Mouse (Mus musculus) kidney, embryonic 14.5 days (tissue): ENCODE measurements around the gene Klk1b1. TPM values are rescaled to one million over a fixed set of nuclear protein-coding genes. Genes with fewer than 3 reads are reported as not detected.
A peak's percentile ranks its signal among the peaks of the same experiment; 100 is the strongest.

Source experiments
- ATAC-seq: fragments of 200-750 bp; cut with Nextera tagmentation; 2 replicates; pipeline ENCODE4 v1.8.0; 2017; ENCODE audit warnings: moderate number of reproducible peaks, mild to moderate bottlenecking, moderate TSS enrichment, moderate library complexity; ENCODE audit not compliant: low FRiP score, low TSS enrichment
- H3K27ac ChIP-seq: fragments of 300-500 bp; sonication (generic); 2 replicates; pipeline ENCODE4 v1.5.1; 2014; ENCODE audit warnings: low read depth, mild to moderate bottlenecking, low read length, moderate library complexity, mixed read lengths
- H3K27me3 ChIP-seq: fragments of 300-500 bp; sonication (generic); 2 replicates; pipeline ENCODE4 v1.6.1; 2014; ENCODE audit warnings: mild to moderate bottlenecking, low read length; ENCODE audit not compliant: control insufficient read depth, insufficient read depth
- H3K36me3 ChIP-seq: fragments of 300-500 bp; sonication (generic); 2 replicates; pipeline ENCODE4 v1.6.1; 2014; ENCODE audit warnings: low read length, mixed read lengths; ENCODE audit not compliant: control insufficient read depth, insufficient read depth
- H3K4me1 ChIP-seq: fragments of 300-500 bp; sonication (generic); 2 replicates; pipeline ENCODE4 v1.6.1; 2014; ENCODE audit warnings: low read length, mixed read lengths; ENCODE audit not compliant: control insufficient read depth, insufficient read depth
- H3K4me2 ChIP-seq: fragments of 300-500 bp; sonication (generic); replicated peaks from 2 replicates; pipeline ENCODE4 v1.6.1; 2014; ENCODE audit warnings: low read depth, mild to moderate bottlenecking, low read length
- H3K4me3 ChIP-seq: fragments of 300-500 bp; sonication (generic); 2 replicates; pipeline ENCODE4 v1.5.1; 2014; ENCODE audit warnings: mild to moderate bottlenecking, low read length
- H3K9ac ChIP-seq: fragments of 300-500 bp; sonication (generic); 2 replicates; pipeline ENCODE4 v1.6.1; 2014; ENCODE audit warnings: low read depth, mild to moderate bottlenecking, low read length, moderate library complexity
- H3K9me3 ChIP-seq: fragments of 300-500 bp; sonication (generic); 2 replicates; pipeline ENCODE4 v1.6.1; 2016; ENCODE audit warnings: low read length; ENCODE audit not compliant: control insufficient read depth
- WGBS: fragments of 180-500 bp; shearing (Covaris S2); extraction: QIAGEN DNeasy Blood & Tissue Kit; methylation state at CpG from one replicate; pipeline ENCODE4 v1.1.7; 2014; 5-methylcytosine and 5-hydroxymethylcytosine counted together
- polyA plus RNA-seq: library from polyadenylated mRNA; unstranded; fragments of >200 nt; fragmentation: Nextera tagmentation; extraction: Ambion mirVana; gene quantifications from 2 replicates; pipeline ENCODE4 v1.2.1, GENCODE M21; 2014

The Klk1b1 gene
- polyA plus RNA-seq: not detected in 2 replicates

GRCm38 (mm10) chr7:43966451-43966850 is at the start of gene Klk1b1:
Gene Klk1b1 (plus strand): TSS chr7:43966751.
- no peak within 1 kb of the TSS for H3K4me2 ChIP-seq
- H3K27me3 ChIP-seq: no peaks in the 10 kb centered on the region
- no peak within 1 kb of the TSS for H3K27ac ChIP-seq
- no peaks in the 10 kb centered on the region for H3K9me3 ChIP-seq
- 71% methylated on average over 3 of the region's 3 CpGs for WGBS
- no peaks in the 10 kb centered on the region for H3K4me1 ChIP-seq
- H3K36me3 ChIP-seq: no peaks in the 10 kb centered on the region
- ATAC-seq: no peak
- H3K9ac ChIP-seq: no peak within 1 kb of the TSS
- H3K4me3 ChIP-seq: no peak within 1 kb of the TSS

- H3K4me1 ChIP-seq: no peaks in the 10 kb centered on the region
- no peak for ATAC-seq
- H3K36me3 ChIP-seq: no peaks in the 10 kb centered on the region
- no peaks in the 10 kb centered on the region for H3K9me3 ChIP-seq
- no peak overlapping the region for H3K9ac ChIP-seq
- no peaks in the 10 kb centered on the region for H3K27me3 ChIP-seq
- H3K27ac ChIP-seq: no peak overlapping the region
- 74% methylated on average over 13 of the region's 13 CpGs for WGBS
- no peak overlapping the region for H3K4me2 ChIP-seq
- no peak overlapping the region for H3K4me3 ChIP-seq
Observed at GRCm38 (mm10) chr7:43918426-43918825, 48.1 kb upstream of the Klk1b1 start.

GRCm38 (mm10) chr7:43918871-43919270 is 47.7 kb upstream of the Klk1b1 start:
- Histone ChIP-seq H3K9me3 (no peaks in the 10 kb centered on the region), H3K4me2 (no peak overlapping the region), H3K27ac (no peak overlapping the region), H3K4me1 (no peaks in the 10 kb centered on the region), H3K9ac (no peak overlapping the region), H3K4me3 (no peak overlapping the region), H3K36me3 (no peaks in the 10 kb centered on the region), H3K27me3 (no peaks in the 10 kb centered on the region)
- ATAC-seq: no peak
- WGBS: 64% methylated on average over 8 of the region's 8 CpGs

DNA sequence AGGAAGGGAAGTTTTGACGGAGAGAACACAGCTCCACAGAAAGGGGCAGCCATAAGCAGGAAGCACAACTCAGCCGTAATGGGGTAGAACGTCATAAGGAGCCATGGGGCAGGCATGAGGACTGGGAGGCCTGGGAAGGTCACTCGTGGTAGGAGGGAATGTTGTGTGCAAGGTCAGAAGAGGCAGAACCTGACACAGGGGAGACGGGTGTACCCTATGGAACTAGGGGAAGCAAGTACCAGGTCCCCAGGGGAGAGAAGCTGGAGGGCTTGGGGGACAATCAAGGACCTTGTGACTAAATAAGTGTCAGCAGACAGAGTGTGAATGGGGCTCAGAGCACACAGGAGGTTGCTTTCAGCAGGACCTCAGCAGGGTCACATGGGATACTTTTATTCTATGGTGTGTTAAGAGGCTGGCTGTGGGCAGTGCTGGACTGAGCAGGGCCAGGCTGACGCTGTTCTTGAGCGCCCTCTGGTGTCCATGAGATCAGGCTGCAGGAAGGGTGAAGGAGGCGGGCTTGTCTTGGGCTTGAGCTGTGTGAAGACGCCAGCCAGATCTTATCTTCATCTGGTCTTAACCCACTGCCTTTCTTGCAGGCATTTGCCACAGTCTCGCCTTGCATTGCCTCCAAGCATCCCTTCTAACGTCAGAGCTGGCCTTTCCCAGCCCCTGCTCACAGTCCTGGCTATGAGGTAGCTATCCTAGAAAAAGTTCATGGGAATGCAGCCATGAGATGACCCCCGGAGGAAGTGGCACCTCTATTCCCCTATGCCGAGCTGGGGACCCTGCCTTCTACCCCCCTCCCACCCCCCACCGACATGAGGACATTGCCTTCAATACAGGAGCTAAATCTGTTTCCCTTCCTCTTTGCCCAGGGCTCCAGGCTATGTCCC is 46.7 kb upstream of the Klk1b1 start:
- Histone ChIP-seq H3K4me3 (no peak overlapping the region), H3K4me2 (no peak overlapping the region), H3K9ac (no peak overlapping the region), H3K27me3 (no peaks in the 10 kb centered on the region), H3K36me3 (no peaks in the 10 kb centered on the region), H3K27ac (no peak overlapping the region), H3K9me3 (no peaks in the 10 kb centered on the region), H3K4me1 (no peaks in the 10 kb centered on the region)
- peak; percentile 93 for ATAC-seq
- 31% methylated on average over 14 of the region's 14 CpGs for WGBS

- H3K4me3 ChIP-seq: no peak overlapping the region
- no peaks in the 10 kb centered on the region for H3K4me1 ChIP-seq
- WGBS: 92% methylated on average over 3 of the region's 3 CpGs
- no peaks in the 10 kb centered on the region for H3K27me3 ChIP-seq
- no peak overlapping the region for H3K27ac ChIP-seq
- H3K36me3 ChIP-seq: no peaks in the 10 kb centered on the region
- H3K4me2 ChIP-seq: no peak overlapping the region
- no peak overlapping the region for H3K9ac ChIP-seq
- no peak for ATAC-seq
- H3K9me3 ChIP-seq: no peaks in the 10 kb centered on the region
Observed at GRCm38 (mm10) chr7:43920582-43920981, 46.0 kb upstream of the Klk1b1 start.

- Histone ChIP-seq H3K9ac (no peak overlapping the region), H3K4me3 (no peak overlapping the region), H3K36me3 (no peaks in the 10 kb centered on the region), H3K27ac (no peak overlapping the region), H3K4me1 (no peaks in the 10 kb centered on the region), H3K4me2 (no peak overlapping the region), H3K27me3 (no peaks in the 10 kb centered on the region), H3K9me3 (no peaks in the 10 kb centered on the region)
- ATAC-seq: no peak
- 78% methylated on average over 6 of the region's 6 CpGs for WGBS
Observed at GRCm38 (mm10) chr7:43921087-43921486, 45.5 kb upstream of the Klk1b1 start.

- no peaks in the 10 kb centered on the region for H3K27me3 ChIP-seq
- 90% methylated on average over 2 of the region's 2 CpGs for WGBS
- no peak overlapping the region for H3K9ac ChIP-seq
- H3K9me3 ChIP-seq: no peaks in the 10 kb centered on the region
- no peaks in the 10 kb centered on the region for H3K4me1 ChIP-seq
- no peaks in the 10 kb centered on the region for H3K36me3 ChIP-seq
- no peak overlapping the region for H3K27ac ChIP-seq
- H3K4me2 ChIP-seq: no peak overlapping the region
- ATAC-seq: no peak
- H3K4me3 ChIP-seq: no peak overlapping the region
Observed at GRCm38 (mm10) chr7:43921941-43922340, 44.6 kb upstream of the Klk1b1 start.

DNA sequence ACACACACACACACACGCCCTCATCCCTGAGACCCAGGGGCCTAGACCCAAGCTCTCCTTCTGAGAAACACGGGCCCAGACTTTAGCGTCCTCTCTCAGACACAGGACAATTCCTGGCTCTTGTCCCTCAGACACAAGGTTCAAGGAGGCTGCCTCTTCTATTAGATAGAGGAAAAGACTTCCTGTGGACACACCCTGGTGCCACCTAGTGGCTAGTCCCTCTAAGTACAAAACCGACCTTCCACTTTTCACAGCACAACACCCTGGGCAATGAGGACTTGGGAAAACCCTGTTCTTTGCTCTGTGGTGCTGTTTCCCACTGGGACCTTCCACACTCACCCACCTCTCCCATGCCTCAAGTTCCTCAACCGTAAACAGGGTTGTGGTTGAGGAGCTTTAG is 40.6 kb upstream of the Klk1b1 start:
- Histone ChIP-seq H3K27ac (no peak overlapping the region), H3K4me2 (no peak overlapping the region), H3K36me3 (no peaks in the 10 kb centered on the region), H3K9ac (no peak overlapping the region), H3K4me1 (no peaks in the 10 kb centered on the region), H3K4me3 (no peak overlapping the region), H3K9me3 (no peaks in the 10 kb centered on the region), H3K27me3 (no peaks in the 10 kb centered on the region)
- ATAC-seq: no peak
- 73% methylated on average over 5 of the region's 5 CpGs for WGBS

DNA sequence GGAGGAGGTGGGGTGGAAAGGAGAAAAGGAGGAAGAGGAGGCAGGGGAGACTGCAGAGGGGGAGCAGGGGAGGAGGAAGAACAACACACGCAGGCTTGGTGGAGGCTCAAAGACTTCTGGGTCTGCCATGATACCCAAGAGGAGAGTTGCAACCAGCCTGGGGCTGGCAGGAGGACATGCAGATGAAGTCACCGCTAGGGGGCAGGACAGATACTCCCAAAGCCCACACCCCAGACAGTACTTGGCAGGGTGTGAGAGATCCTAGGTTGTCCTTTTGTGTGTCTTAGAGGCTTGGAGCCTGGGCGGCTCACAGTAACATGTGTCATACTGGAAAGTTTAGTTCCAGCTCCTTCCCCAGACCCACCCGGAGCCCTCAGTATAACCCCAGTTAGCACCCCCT is 38.0 kb upstream of the Klk1b1 start:
- 0 out of 2 replicates have a peak, but pooled peaks have one; percentile 37 for ATAC-seq
- WGBS: 48% methylated on average over 4 of the region's 4 CpGs

More for the DNA sequence above, 38.0 kb upstream of the Klk1b1 start:
- H3K36me3 ChIP-seq: no peaks in the 10 kb centered on the region
- H3K27me3 ChIP-seq: no peaks in the 10 kb centered on the region
- H3K4me1 ChIP-seq: no peaks in the 10 kb centered on the region
- H3K9me3 ChIP-seq: no peaks in the 10 kb centered on the region
- H3K27ac ChIP-seq: no peak overlapping the region
- H3K9ac ChIP-seq: no peak overlapping the region
- H3K4me3 ChIP-seq: no peak overlapping the region
- H3K4me2 ChIP-seq: no peak overlapping the region
